Mouse (Mus musculus) MEL (cell line): ENCODE data around the gene Vmn1r34. TPM values are rescaled to one million over a fixed set of nuclear protein-coding genes. Genes with fewer than 3 reads are reported as not detected.
"Not testable (repeated sequence)": the region's sequence is repeated elsewhere in the genome, so short reads cannot be mapped to it uniquely, and the experiment has no call there.

Experiments
- DNase-seq: peaks from one replicate; pipeline ENCODE4 v3.0.0; 2011; ENCODE audit warnings: low read depth, low spot score
- H3K27ac ChIP-seq: 2 replicates; pipeline ENCODE4 v1.5.1; 2012; ENCODE audit warnings: low read depth, mild to moderate bottlenecking, control low read depth, low read length, moderate library complexity; ENCODE audit not compliant: control insufficient read depth
- H3K27me3 ChIP-seq, 2 experiments: fragments of 150-350 bp in 1 of 2; sonication (generic) in 1 of 2; 2 replicates each; pipeline ENCODE4 v1.6.1; 2012; ENCODE audit warnings: low read length in 2 of 2, mild to moderate bottlenecking in 2 of 2, improper control_type of control experiment in 1 of 2, moderate library complexity in 1 of 2; ENCODE audit not compliant: insufficient read depth in 2 of 2, control insufficient read depth in 1 of 2
- H3K36me3 ChIP-seq, 2 experiments: 2 replicates each; pipeline ENCODE4 v1.6.1; 2012 to 2014; ENCODE audit warnings: low read length in 2 of 2, improper control_type of control experiment in 1 of 2, inconsistent platforms in 1 of 2, mild to moderate bottlenecking in 1 of 2; ENCODE audit not compliant: insufficient read depth in 2 of 2, control insufficient read depth in 1 of 2
- H3K4me1 ChIP-seq, 2 experiments: fragments of 150-350 bp in 1 of 2; sonication (generic) in 1 of 2; 2 replicates each; pipeline ENCODE4 v1.6.1; 2012; ENCODE audit warnings: low read length in 2 of 2, improper control_type of control experiment in 1 of 2, mild to moderate bottlenecking in 1 of 2; ENCODE audit not compliant: insufficient read depth in 2 of 2, control insufficient read depth in 1 of 2
- H3K4me3 ChIP-seq, 2 experiments: fragments of 150-350 bp in 1 of 2; sonication (generic) in 1 of 2; 2 replicates each; pipeline ENCODE4 v1.5.1; 2012; ENCODE audit warnings: low read depth in 2 of 2, low read length in 2 of 2, mild to moderate bottlenecking in 2 of 2, moderate library complexity in 2 of 2, control low read depth in 1 of 2, improper control_type of control experiment in 1 of 2; ENCODE audit not compliant: control insufficient read depth in 1 of 2, insufficient read depth in 1 of 2
- H3K79me2 ChIP-seq: 2 replicates; pipeline ENCODE4 v1.6.1; 2012; ENCODE audit warnings: mild to moderate bottlenecking, low read length, moderate library complexity; ENCODE audit not compliant: control insufficient read depth, poor library complexity, insufficient read depth
- H3K9ac ChIP-seq: 2 replicates; pipeline ENCODE4 v1.6.1; 2012; ENCODE audit warnings: low read depth, mild to moderate bottlenecking, control low read depth, low read length, moderate library complexity; ENCODE audit not compliant: control insufficient read depth, poor library complexity, severe bottlenecking
- H3K9me3 ChIP-seq: fragments of 150-350 bp; sonication (generic); replicated peaks from 2 replicates; pipeline ENCODE4 v1.6.1; 2012; ENCODE audit warnings: mild to moderate bottlenecking, low read length, improper control_type of control experiment, moderate library complexity; ENCODE audit not compliant: insufficient read depth
- CHD1 ChIP-seq: IDR thresholded peaks from 2 replicates; pipeline ENCODE4 v1.6.1; 2012; ENCODE audit warnings: low read depth, mild to moderate bottlenecking, inconsistent platforms, low read length, improper control_type of control experiment
- CHD2 ChIP-seq: IDR thresholded peaks from 2 replicates; pipeline ENCODE4 v1.6.1; 2011; ENCODE audit warnings: low read length, improper control_type of control experiment
- ELF1 ChIP-seq: IDR thresholded peaks from 2 replicates; pipeline ENCODE4 v1.6.1; 2014; ENCODE audit warnings: low read depth, mild to moderate bottlenecking, inconsistent platforms, low read length, improper control_type of control experiment, moderate library complexity
- EP300 ChIP-seq, 2 experiments: IDR thresholded peaks; 2 replicates each; pipeline ENCODE4 v1.6.1; 2011; ENCODE audit warnings: improper control_type of control experiment in 2 of 2, low read length in 2 of 2, low read depth in 1 of 2, mild to moderate bottlenecking in 1 of 2
- ETS1 ChIP-seq: IDR thresholded peaks from 2 replicates; pipeline ENCODE4 v1.6.1; 2012; ENCODE audit warnings: low read depth, mild to moderate bottlenecking, inconsistent platforms, low read length, improper control_type of control experiment, moderate library complexity
- GABPA ChIP-seq: IDR thresholded peaks from 2 replicates; pipeline ENCODE4 v1.6.1; 2012; ENCODE audit warnings: low read depth, mild to moderate bottlenecking, inconsistent platforms, low read length, improper control_type of control experiment, moderate library complexity
- JUND ChIP-seq: IDR thresholded peaks from 2 replicates; pipeline ENCODE4 v1.6.1; 2011; ENCODE audit warnings: low read depth, mild to moderate bottlenecking, improper control_type of control experiment, low read length
- KAT2A ChIP-seq: conservative IDR thresholded peaks from 2 replicates; pipeline ENCODE4 v1.6.1; 2012; ENCODE audit warnings: low read depth, low read length, improper control_type of control experiment, inconsistent platforms
- MXI1 ChIP-seq: IDR thresholded peaks from 2 replicates; pipeline ENCODE4 v1.6.1; 2011; ENCODE audit warnings: mild to moderate bottlenecking, low read depth, low read length, improper control_type of control experiment
- MYC ChIP-seq: IDR thresholded peaks from 2 replicates; pipeline ENCODE4 v1.6.1; 2011; ENCODE audit warnings: low read depth, mild to moderate bottlenecking, low read length, improper control_type of control experiment, moderate library complexity
- POLR2A ChIP-seq, 2 experiments: IDR thresholded peaks; 2 replicates each; pipeline ENCODE4 v1.6.1; 2011 to 2012; ENCODE audit warnings: low read length in 2 of 2, mild to moderate bottlenecking in 2 of 2, control low read depth in 1 of 2, improper control_type of control experiment in 1 of 2, low read depth in 1 of 2, moderate library complexity in 1 of 2; ENCODE audit not compliant: control insufficient read depth in 1 of 2, insufficient read depth in 1 of 2, poor library complexity in 1 of 2
- RAD21 ChIP-seq: IDR thresholded peaks from 2 replicates; pipeline ENCODE4 v1.6.1; 2011; ENCODE audit warnings: mild to moderate bottlenecking, low read depth, low read length, improper control_type of control experiment
- SIN3A ChIP-seq: IDR thresholded peaks from 2 replicates; pipeline ENCODE4 v1.6.1; 2012; ENCODE audit warnings: low read length, improper control_type of control experiment, inconsistent platforms
- TBP ChIP-seq: IDR thresholded peaks from 2 replicates; pipeline ENCODE4 v1.8.0; 2011; ENCODE audit warnings: low read depth, low read length, improper control_type of control experiment
- ZC3H11A ChIP-seq: IDR thresholded peaks from 2 replicates; pipeline ENCODE4 v1.6.1; 2012; ENCODE audit warnings: low read depth, mild to moderate bottlenecking, inconsistent platforms, low read length, improper control_type of control experiment
- ZNF384 ChIP-seq: IDR thresholded peaks from 2 replicates; pipeline ENCODE4 v1.6.1; 2012; ENCODE audit warnings: low read depth, mild to moderate bottlenecking, inconsistent platforms, low read length, improper control_type of control experiment
- polyA plus RNA-seq, 2 experiments: library from polyadenylated mRNA; stranded (reverse) in 1 of 2; unstranded in 1 of 2; fragments of >175 nt in 1 of 2; fragments of >200 nt in 1 of 2; gene quantifications; 2 replicates each; pipeline versions ENCODE4 v1.2.1 to v1.2.4; 2012; ENCODE audit warnings: low replicate concordance in 2 of 2, low read depth in 1 of 2; ENCODE audit not compliant: insufficient read length in 2 of 2, insufficient read depth in 1 of 2, missing spikeins in 1 of 2
- total RNA-seq: library from RNA; depleted of rRNA; stranded (reverse); fragments of 300-350 nt; gene quantifications from 2 replicates; pipeline ENCODE4 v1.2.3, GENCODE M21; 2012; rRNA removed

Vmn1r34 gene
- total RNA-seq (not detected in 2 replicates), polyA plus RNA-seq (not detected)

DNA sequence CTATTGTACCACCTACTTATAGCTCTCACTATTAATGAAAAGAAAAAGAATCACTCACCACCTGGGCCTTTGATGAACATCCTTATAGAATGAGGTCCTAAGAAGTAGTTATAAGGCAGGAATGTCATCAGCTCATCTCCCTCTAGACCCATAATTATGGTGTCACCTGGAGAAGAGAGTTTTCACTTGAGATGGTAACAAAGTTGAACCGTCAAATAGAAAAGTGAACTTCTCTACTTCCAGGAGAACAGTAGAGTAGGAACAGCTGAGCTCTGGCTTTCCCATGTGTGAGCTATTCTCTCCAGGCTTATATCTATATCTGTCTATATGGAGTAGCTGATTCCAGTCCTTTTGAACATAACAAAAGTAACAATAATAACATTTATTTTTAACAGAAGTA is at the start of gene Vmn1r34:
TSS of gene Vmn1r34 (minus strand) at position 101 of the 400 bp plus-strand sequence.
- Histone ChIP-seq H3K9ac (no peak within 1 kb of the TSS), H3K27ac (no peak within 1 kb of the TSS), H3K9me3 (no peaks in the 10 kb centered on the region), H3K36me3 (no peaks in the 10 kb centered on the region), H3K27me3 (no peaks in the 10 kb centered on the region), H3K79me2 (no peaks in the 10 kb centered on the region), H3K4me3 (no peak within 1 kb of the TSS), H3K4me1 (no peaks in the 10 kb centered on the region)
- DNase-seq: no peak
- TF ChIP-seq ZNF384 (no peak), MYC (no peak), ZC3H11A (no peak), ELF1 (no peak), GABPA (no peak), MXI1 (no peak), SIN3A (no peak), TBP (no peak)

DNA sequence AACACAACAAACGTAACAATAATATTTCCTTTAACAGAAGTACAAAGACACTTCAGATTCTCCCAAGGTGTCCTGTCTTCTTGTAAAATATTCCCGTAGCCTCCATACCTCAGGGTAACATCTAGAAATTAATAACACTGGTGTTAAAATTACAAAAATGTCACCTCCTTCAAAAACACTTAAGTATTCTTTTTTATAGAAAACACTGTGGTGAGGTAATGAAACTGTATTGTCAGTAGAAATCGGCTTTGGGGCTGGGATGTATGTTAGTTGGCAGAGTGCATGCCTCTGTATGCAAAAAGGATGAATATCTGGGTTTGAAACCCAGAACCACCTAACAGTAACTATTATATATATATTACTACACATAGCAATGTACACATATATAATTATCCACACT is 42.1 kb upstream of the Vmn1r34 start, which contains the start of gene Vmn1r35:
TSS of gene Vmn1r35 (minus strand) at position 101 of the 400 bp plus-strand sequence.
- H3K79me2 ChIP-seq: no peaks in the 10 kb centered on the region; the same call in 1 of the 2 replicates
- H3K4me3 ChIP-seq: no peak within 1 kb of the TSS
- H3K4me1 ChIP-seq: peaks cover 3% of the 10 kb centered on the region in 2 experiments; a peak in 2 of 4 replicates
- TF ChIP-seq RAD21 (no peak), ETS1 (no peak), POLR2A (IDR thresholded peaks at IDR 0.05; ENCODE audit: control insufficient read depth in 1 of 2, insufficient read depth in 1 of 2, low read depth in 1 of 2, low read length in 2 of 2, poor library complexity in 1 of 2) (no peak), CHD1 (no peak), SIN3A (no peak), EP300 (IDR thresholded peaks at IDR 0.05; ENCODE audit: low read depth in 1 of 2, low read length in 2 of 2) (no peak), ZNF384 (no peak), CHD2 (no peak), JUND (no peak), KAT2A (no peak)
- TF ChIP-seq, all 39 proteins: peak for 0
- no peak within 1 kb of the TSS for H3K27ac ChIP-seq
- H3K36me3 ChIP-seq: no peaks in the 10 kb centered on the region
- H3K9me3 ChIP-seq: no peaks in the 10 kb centered on the region
- no peak for DNase-seq
- H3K27me3 ChIP-seq: no peaks in the 10 kb centered on the region; a peak in 1 of 4 replicates
- H3K9ac ChIP-seq: no peak within 1 kb of the TSS

DNA sequence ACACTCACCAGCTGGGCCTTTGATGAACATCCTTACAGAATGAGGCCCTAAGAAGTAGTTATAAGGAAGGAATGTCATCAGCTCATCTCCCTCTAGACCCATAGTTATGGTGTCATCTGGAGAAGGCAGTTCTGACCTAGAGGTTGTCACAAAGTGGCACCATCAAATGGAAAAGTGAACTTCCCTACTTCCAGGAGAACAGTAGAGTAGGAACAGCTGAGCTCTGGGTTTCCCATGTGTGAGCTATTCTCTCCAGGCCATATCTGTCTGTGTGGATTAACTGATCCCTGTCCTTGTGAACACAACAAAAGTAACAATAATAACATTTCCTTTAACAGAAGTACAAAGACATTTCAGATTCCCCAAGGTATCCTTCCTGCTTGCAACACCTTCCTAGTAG is 25.5 kb downstream of the Vmn1r34 start, which contains the start of gene Vmn1r33:
TSS of gene Vmn1r33 (minus strand) at position 101 of the 400 bp plus-strand sequence.
- not testable (repeated sequence) for H3K27ac ChIP-seq, H3K4me1 ChIP-seq, H3K27me3 ChIP-seq, H3K4me3 ChIP-seq, H3K79me2 ChIP-seq, H3K36me3 ChIP-seq, H3K9me3 ChIP-seq, DNase-seq, H3K9ac ChIP-seq
